Mouse (Mus musculus): ENCODE measurements around the gene Tapbp. TPM values are rescaled to one million over a fixed set of nuclear protein-coding genes. Genes with fewer than 3 reads are reported as not detected.
A peak's percentile ranks its signal among the peaks of the same experiment; 100 is the strongest.

Tapbp gene
- total and polyA plus RNA-seq, 2 experiments from 2014 or later = 29.1 to 44.4 TPM

DNA sequence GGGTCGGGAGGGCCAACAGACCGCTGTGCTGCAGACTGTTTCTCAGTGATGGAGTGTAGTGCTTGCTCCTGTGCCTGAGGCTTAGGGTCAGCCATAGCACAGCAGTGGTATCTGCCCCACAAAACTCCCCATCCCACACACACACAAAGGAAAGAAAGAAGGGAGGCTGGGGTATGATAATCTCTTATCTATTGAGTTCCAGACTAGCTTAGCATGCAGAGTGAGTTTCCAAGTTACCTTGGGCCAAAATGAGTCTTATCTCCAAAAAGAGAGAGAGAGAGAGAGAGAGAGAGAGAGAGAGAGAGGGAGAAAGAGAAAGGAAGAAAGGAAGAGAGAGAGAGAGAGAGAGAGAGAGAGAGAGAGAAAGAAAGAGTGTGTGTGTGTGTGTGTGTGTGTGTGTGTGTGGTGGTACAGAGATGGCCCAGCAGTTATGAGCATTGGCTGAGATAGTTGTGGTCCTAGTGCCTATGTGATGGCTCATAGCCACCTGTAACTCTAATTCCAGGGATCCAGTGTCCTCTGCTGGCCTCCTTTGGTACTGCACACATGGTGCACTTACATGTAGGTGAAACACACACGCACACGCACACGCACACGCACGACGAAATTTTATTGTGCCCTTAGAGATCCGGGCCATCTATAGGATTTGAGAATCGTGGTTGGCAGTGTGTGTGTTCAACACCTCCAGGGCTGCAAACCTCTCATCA is 9.0 kb downstream of the Tapbp start:
- H3K9me3 ChIP-seq (ENCODE audit: low read length) = no peaks in the 10 kb centered on the region
- H3K9ac ChIP-seq (replicated peaks; ENCODE audit: low read length, poor library complexity, severe bottlenecking) = no peak overlapping the region
- H3K4me1 ChIP-seq (ENCODE audit: insufficient read depth, low read length) = no peaks in the 10 kb centered on the region
- peak; percentile 67 for TF ChIP-seq CTCF (IDR thresholded peaks at IDR 0.05)
- H3K27me3 ChIP-seq (ENCODE audit: insufficient read depth, low read length) = no peaks in the 10 kb centered on the region
- H3K4me2 ChIP-seq (ENCODE audit: low read depth, low read length, poor library complexity, severe bottlenecking) = no peak overlapping the region
- H3K36me3 ChIP-seq (ENCODE audit: insufficient read depth, low read length) = no peaks in the 10 kb centered on the region
- H3K27ac ChIP-seq (ENCODE audit: low read depth, low read length) = no peak overlapping the region
- H3K4me3 ChIP-seq (ENCODE audit: low read depth, low read length) = no peak overlapping the region
- WGBS = 84% methylated on average over 10 of the region's 10 CpGs
- DNase-seq (ENCODE audit: low spot score) = peak; percentile 37
- ATAC-seq (ENCODE audit: low FRiP score) = no peak

DNA sequence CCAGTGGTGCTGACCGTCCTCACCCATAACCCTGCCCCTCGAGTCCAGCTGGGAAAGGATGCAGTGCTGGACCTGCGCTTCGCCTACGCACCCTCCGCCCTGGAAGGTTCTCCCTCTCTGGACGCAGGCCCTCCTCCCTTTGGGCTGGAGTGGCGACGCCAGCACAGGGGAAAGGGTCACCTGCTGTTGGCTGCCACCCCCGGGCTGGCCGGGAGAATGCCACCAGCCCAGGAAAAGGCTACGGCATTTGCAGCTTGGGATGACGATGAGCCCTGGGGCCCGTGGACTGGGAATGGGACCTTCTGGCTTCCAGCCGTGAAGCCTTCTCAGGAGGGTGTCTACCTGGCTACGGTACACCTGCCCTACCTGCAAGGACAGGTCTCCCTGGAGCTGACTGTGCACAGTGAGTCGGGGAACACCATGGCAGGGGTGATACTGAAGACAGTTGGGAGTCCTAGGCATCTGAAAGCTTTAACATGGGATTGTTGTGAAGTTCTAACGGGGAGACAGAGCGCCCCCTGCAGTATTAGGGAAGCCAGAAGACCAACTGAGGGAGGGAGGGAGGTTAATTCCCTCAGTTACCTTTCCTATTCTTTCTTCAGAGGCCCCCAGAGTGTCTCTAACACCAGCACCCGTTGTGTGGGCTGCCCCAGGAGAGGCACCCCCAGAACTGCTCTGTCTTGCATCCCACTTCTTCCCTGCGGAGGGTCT is 9.9 kb downstream of the Tapbp start:
- WGBS = 86% methylated on average over 21 of the region's 21 CpGs
- DNase-seq (ENCODE audit: low spot score) = no peak
- peak; percentile 26; the same call in 1 of the 2 replicates for TF ChIP-seq CTCF (IDR thresholded peaks at IDR 0.05)

DNA sequence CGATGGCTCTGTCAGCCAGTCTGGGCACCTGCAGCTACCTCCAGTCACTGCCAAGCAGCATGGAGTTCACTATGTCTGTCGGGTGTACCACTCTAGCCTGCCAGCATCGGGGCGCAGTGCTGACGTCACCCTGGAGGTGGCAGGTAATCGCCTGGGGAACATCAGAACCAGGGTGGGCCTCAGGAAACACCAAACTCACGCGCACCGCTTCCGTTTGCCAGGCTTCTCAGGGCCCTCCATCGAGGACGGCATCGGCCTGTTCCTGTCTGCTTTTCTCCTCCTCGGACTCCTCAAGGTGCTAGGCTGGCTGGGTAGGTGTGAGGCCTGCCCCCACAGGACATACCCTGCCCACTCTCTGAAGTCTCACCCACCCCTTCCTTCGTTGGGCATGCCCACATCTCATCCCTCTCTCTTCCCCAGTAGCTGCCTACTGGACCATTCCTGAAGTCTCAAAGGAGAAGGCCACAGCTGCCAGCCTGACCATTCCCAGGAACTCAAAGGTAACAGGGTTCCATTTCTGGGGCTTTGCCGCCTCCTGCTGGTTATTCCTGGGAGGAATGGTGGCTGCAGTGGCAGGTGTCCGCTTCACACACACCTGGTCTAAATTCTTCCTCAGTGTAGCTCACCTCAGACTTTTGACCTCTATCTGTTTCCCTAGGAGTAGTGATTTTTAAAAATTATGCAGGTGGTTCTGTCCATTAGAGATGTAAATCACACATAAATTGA is 10.7 kb downstream of the Tapbp start:
- Histone ChIP-seq H3K4me2 (ENCODE audit: low read depth, low read length, poor library complexity, severe bottlenecking) (no peak overlapping the region), H3K27ac (ENCODE audit: low read depth, low read length) (no peak overlapping the region), H3K4me3 (ENCODE audit: low read depth, low read length) (no peak overlapping the region), H3K9ac (replicated peaks; ENCODE audit: low read length, poor library complexity, severe bottlenecking) (no peak overlapping the region), H3K9me3 (ENCODE audit: low read length) (no peaks in the 10 kb centered on the region), H3K27me3 (ENCODE audit: insufficient read depth, low read length) (no peaks in the 10 kb centered on the region), H3K36me3 (ENCODE audit: insufficient read depth, low read length) (no peaks in the 10 kb centered on the region), H3K4me1 (ENCODE audit: insufficient read depth, low read length) (0 out of 2 replicates have a peak, but pooled peaks cover 5% of the 10 kb centered on the region)
- WGBS = 77% methylated on average over 17 of the region's 17 CpGs
- ATAC-seq (ENCODE audit: low FRiP score) (no peak), DNase-seq (ENCODE audit: low spot score) (no peak)
- TF ChIP-seq CTCF (IDR thresholded peaks at IDR 0.05) = peak; percentile 53

More for the DNA sequence above, 9.9 kb downstream of the Tapbp start:
- Histone ChIP-seq H3K9ac (replicated peaks; ENCODE audit: low read length, poor library complexity, severe bottlenecking) (no peak overlapping the region), H3K27ac (ENCODE audit: low read depth, low read length) (no peak overlapping the region), H3K9me3 (ENCODE audit: low read length) (no peaks in the 10 kb centered on the region), H3K27me3 (ENCODE audit: insufficient read depth, low read length) (no peaks in the 10 kb centered on the region), H3K4me1 (ENCODE audit: insufficient read depth, low read length) (no peaks in the 10 kb centered on the region), H3K36me3 (ENCODE audit: insufficient read depth, low read length) (no peaks in the 10 kb centered on the region), H3K4me3 (ENCODE audit: low read depth, low read length) (no peak overlapping the region), H3K4me2 (ENCODE audit: low read depth, low read length, poor library complexity, severe bottlenecking) (no peak overlapping the region)
- ATAC-seq (ENCODE audit: low FRiP score) = no peak

DNA sequence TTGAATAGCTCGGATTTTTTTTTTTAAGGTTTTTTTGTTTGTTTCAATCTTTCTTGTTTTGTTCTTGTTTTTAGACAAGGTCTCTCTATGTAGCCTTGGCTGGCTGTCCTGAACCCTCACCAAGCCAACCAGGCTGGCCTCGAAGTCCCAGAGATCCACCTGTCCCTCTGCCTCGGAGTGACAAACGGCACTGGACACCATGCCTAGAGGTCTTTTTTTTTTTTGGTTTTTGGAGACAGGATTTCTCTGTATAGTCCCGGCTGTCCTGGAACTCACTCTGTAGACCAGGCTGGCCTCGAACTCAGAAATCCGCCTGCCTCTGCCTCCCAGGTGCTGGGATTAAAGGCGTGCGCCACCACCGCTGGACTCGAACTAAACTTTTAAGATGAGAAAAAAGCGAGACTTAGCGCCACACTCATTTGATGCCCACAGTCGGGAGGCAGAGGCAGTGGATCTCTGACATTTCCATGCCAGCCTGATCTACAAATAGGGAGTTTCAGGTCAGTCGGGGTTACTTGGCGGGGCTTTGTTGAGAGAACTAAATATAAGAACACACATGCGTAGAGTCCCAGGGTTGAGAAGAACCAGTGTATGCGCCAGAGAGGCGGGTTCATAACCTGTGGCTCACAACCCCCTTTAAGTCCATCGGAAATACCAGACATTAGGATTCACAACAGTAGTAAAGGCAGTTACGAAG is 12.7 kb downstream of the Tapbp start:
- no peaks in the 10 kb centered on the region for H3K9me3 ChIP-seq (ENCODE audit: low read length)
- no peak for ATAC-seq (ENCODE audit: low FRiP score)
- H3K27me3 ChIP-seq (ENCODE audit: insufficient read depth, low read length) = no peaks in the 10 kb centered on the region
- H3K4me3 ChIP-seq (ENCODE audit: low read depth, low read length) = peak overlapping the region; percentile 89
- peaks cover 5% of the 10 kb centered on the region for H3K36me3 ChIP-seq (ENCODE audit: insufficient read depth, low read length)
- peak overlapping the region; percentile 71 for H3K9ac ChIP-seq (replicated peaks; ENCODE audit: low read length, poor library complexity, severe bottlenecking)
- DNase-seq (ENCODE audit: low spot score) = no peak
- peak overlapping the region; percentile 99 for H3K4me2 ChIP-seq (ENCODE audit: low read depth, low read length, poor library complexity, severe bottlenecking)
- H3K27ac ChIP-seq (ENCODE audit: low read depth, low read length) = 0 out of 2 replicates have a peak overlapping the region, but pooled peaks have one; percentile 62
- H3K4me1 ChIP-seq (ENCODE audit: insufficient read depth, low read length) = 0 out of 2 replicates have a peak, but pooled peaks cover 5% of the 10 kb centered on the region
- no peak for TF ChIP-seq CTCF (IDR thresholded peaks at IDR 0.05)
- 66% methylated on average over 21 of the region's 21 CpGs for WGBS

DNA sequence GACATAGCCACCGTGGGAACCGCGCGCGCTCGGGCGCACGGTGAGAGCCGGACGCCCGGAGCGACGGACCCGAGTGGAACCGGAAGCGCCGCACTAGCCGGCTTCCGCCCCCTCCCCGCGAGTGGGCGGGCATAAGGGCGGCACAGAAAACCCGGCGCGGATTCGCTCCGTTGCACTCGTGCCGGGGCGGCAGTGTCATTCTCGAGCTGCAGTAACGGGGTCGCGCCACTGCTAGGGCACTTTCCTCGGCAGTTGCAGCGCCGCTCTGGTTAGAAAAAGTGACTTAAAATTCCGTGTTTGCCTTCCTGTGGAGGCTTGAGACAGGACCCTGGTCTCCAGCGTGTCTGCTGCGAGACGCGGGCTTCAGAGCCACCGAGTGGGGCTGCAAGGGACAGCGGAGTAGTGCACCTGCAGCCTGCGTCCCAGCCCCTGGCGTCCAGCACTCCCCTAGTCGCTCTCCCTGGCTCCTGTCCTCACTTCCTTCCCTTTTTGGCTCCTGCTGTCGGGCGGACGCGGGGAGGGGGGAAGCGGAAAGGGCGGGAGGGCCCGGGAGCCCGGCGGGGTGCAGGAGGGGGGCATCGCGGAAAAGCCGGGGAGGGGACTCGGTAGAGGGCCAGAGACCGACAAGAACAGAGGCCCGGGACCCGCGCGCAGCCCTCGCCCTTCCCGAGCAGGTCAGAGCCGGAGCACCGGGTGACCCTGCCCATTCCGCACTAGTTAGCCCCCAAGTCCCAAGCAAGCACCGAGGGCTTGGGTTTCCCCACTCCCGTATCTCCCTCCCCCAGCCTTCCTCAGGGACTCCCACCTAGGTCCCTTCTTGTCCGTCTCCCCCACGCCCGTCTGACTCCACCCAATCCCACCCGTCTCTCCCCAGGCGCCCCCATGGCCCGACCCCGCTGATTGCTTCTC is 13.9 kb downstream of the Tapbp start, which contains the start of gene Rgl2:
Rgl2 (plus strand) TSS at position 173 of the 909 bp plus-strand sequence.
- H3K4me2 ChIP-seq (ENCODE audit: low read depth, low read length, poor library complexity, severe bottlenecking) = peak within 1 kb of the TSS; percentile 99
- peaks cover 9% of the 10 kb centered on the region for H3K36me3 ChIP-seq (ENCODE audit: insufficient read depth, low read length)
- peak; percentile 67 for TF ChIP-seq CTCF (IDR thresholded peaks at IDR 0.05)
- under 1% methylated on average over 60 of the region's 80 CpGs for WGBS
- no peaks in the 10 kb centered on the region for H3K27me3 ChIP-seq (ENCODE audit: insufficient read depth, low read length)
- no peaks in the 10 kb centered on the region for H3K9me3 ChIP-seq (ENCODE audit: low read length)
- DNase-seq (ENCODE audit: low spot score) (peak; percentile 98), ATAC-seq (ENCODE audit: low FRiP score) (peak; percentile 83)
- H3K4me1 ChIP-seq (ENCODE audit: insufficient read depth, low read length) = 0 out of 2 replicates have a peak, but pooled peaks cover 5% of the 10 kb centered on the region
- peak within 1 kb of the TSS; percentile 89 for H3K4me3 ChIP-seq (ENCODE audit: low read depth, low read length)
- peak within 1 kb of the TSS; percentile 85 for H3K9ac ChIP-seq (replicated peaks; ENCODE audit: low read length, poor library complexity, severe bottlenecking)
- H3K27ac ChIP-seq (ENCODE audit: low read depth, low read length) = peak within 1 kb of the TSS; percentile 89

All from midbrain, postnatal 0 days (tissue).